Mouse (Mus musculus) layer of hippocampus, adult 2 months (tissue): Measurements from ENCODE around the gene Ephb1. TPM values are rescaled to one million over a fixed set of nuclear protein-coding genes. Genes with fewer than 3 reads are reported as not detected.

Experiments
- DNase-seq, 2 experiments: peaks; one replicate each; pipeline ENCODE4 v3.0.0; 2022; ENCODE audit warnings: low spot score in 2 of 2
- H3K27ac ChIP-seq: fragments of 200-600 bp; 2 replicates; pipeline ENCODE4 v1.8.1; 2022
- H3K4me3 ChIP-seq: fragments of 200-600 bp; 2 replicates; pipeline ENCODE4 v1.8.1; 2022; ENCODE audit warnings: mild to moderate bottlenecking
- CTCF ChIP-seq: fragments of 200-600 bp; conservative IDR thresholded peaks from 2 replicates; pipeline ENCODE4 v1.8.1; 2022; ENCODE audit warnings: antibody characterized with exemption, mild to moderate bottlenecking, moderate library complexity
- total RNA-seq, 2 experiments: library from RNA; stranded (reverse); gene quantifications; 2 replicates each; pipeline ENCODE4 v1.2.3; 2021

The Ephb1 gene
- total RNA-seq, 2 experiments from 2014 or later: 23.5 to 26.3 TPM

- no peak overlapping the region for H3K27ac ChIP-seq
- DNase-seq: no peak
- no peak overlapping the region for H3K4me3 ChIP-seq
- TF ChIP-seq CTCF: no peak
Observed at GRCm38 (mm10) chr9:102130506-102130905, 224.0 kb downstream of the Ephb1 start.

GRCm38 (mm10) chr9:102126510-102126909 lies 228.0 kb downstream of the Ephb1 start:
- no peak for DNase-seq
- no peak for TF ChIP-seq CTCF
- Histone ChIP-seq H3K4me3 (no peak overlapping the region), H3K27ac (no peak overlapping the region)

- Histone ChIP-seq H3K4me3 (no peak overlapping the region), H3K27ac (no peak overlapping the region)
- no peak for DNase-seq
- no peak for TF ChIP-seq CTCF
Observed at GRCm38 (mm10) chr9:102122880-102123453, 231.5 kb downstream of the Ephb1 start.

GRCm38 (mm10) chr9:102119422-102119821 lies 235.1 kb downstream of the Ephb1 start:
- Histone ChIP-seq H3K4me3 (no peak overlapping the region), H3K27ac (no peak overlapping the region)
- no peak for DNase-seq
- peak; percentile 62 for TF ChIP-seq CTCF

GRCm38 (mm10) chr9:102115326-102115725 lies 239.2 kb downstream of the Ephb1 start:
- no peak for TF ChIP-seq CTCF

GRCm38 (mm10) chr9:102111471-102111870 lies 243.0 kb downstream of the Ephb1 start:
- H3K27ac ChIP-seq: no peak overlapping the region
- peak in 1 of 2 experiments; percentile 1 for DNase-seq
- H3K4me3 ChIP-seq: no peak overlapping the region
- no peak for TF ChIP-seq CTCF

More at GRCm38 (mm10) chr9:102115326-102115725, 239.2 kb downstream of the Ephb1 start:
- Histone ChIP-seq H3K27ac (no peak overlapping the region), H3K4me3 (no peak overlapping the region)
- DNase-seq: no peak

- peak; percentile 71 for TF ChIP-seq CTCF
- Histone ChIP-seq H3K27ac (no peak overlapping the region), H3K4me3 (no peak overlapping the region)
- peak; percentile 30 to 34 for DNase-seq
Observed at GRCm38 (mm10) chr9:102107978-102108377, 246.5 kb downstream of the Ephb1 start.

GRCm38 (mm10) chr9:102107213-102107612 lies 247.3 kb downstream of the Ephb1 start:
- H3K27ac ChIP-seq: no peak overlapping the region
- no peak overlapping the region for H3K4me3 ChIP-seq
- TF ChIP-seq CTCF: no peak
- DNase-seq: no peak

GRCm38 (mm10) chr9:102096825-102097224 lies 257.7 kb downstream of the Ephb1 start:
- Histone ChIP-seq H3K4me3 (no peak overlapping the region), H3K27ac (no peak overlapping the region)
- no peak for TF ChIP-seq CTCF
- DNase-seq: no peak

- Histone ChIP-seq H3K27ac (no peak overlapping the region), H3K4me3 (no peak overlapping the region)
- DNase-seq: no peak
- TF ChIP-seq CTCF: no peak
Observed at GRCm38 (mm10) chr9:102088598-102088997, 265.9 kb downstream of the Ephb1 start.

- TF ChIP-seq CTCF: no peak
- Histone ChIP-seq H3K27ac (no peak overlapping the region), H3K4me3 (no peak overlapping the region)
- no peak for DNase-seq
Observed at GRCm38 (mm10) chr9:102086053-102086706, 268.3 kb downstream of the Ephb1 start.

- Histone ChIP-seq H3K27ac (no peak overlapping the region), H3K4me3 (no peak overlapping the region)
- TF ChIP-seq CTCF: no peak
- no peak for DNase-seq
Observed at GRCm38 (mm10) chr9:102085477-102085876, 269.0 kb downstream of the Ephb1 start.

- no peak for DNase-seq
- H3K27ac ChIP-seq: no peak overlapping the region
- H3K4me3 ChIP-seq: no peak overlapping the region
- TF ChIP-seq CTCF: no peak
Observed at GRCm38 (mm10) chr9:102080934-102081333, 273.6 kb downstream of the Ephb1 start.

- no peak overlapping the region for H3K4me3 ChIP-seq
- DNase-seq: no peak
- no peak overlapping the region for H3K27ac ChIP-seq
- TF ChIP-seq CTCF: no peak
Observed at GRCm38 (mm10) chr9:102079151-102079550, 275.3 kb downstream of the Ephb1 start.
